Mouse (Mus musculus): Measurements from ENCODE around the gene Ccdc92b. TPM values are rescaled to one million over a fixed set of nuclear protein-coding genes. Genes with fewer than 3 reads are reported as not detected.

The Ccdc92b gene
- polyA plus RNA-seq, 1 experiment = 0.06 TPM

- Histone ChIP-seq H3K27me3 (ENCODE audit: control insufficient read depth, insufficient read depth, insufficient read length) (no peaks in the 10 kb centered on the region), H3K4me2 (ENCODE audit: low read depth) (no peak overlapping the region), H3K4me3 (no peak overlapping the region), H3K36me3 (ENCODE audit: control insufficient read depth, insufficient read depth) (peaks cover 54% of the 10 kb centered on the region), H3K79me2 (ENCODE audit: control insufficient read depth, insufficient read depth) (peaks cover 9% of the 10 kb centered on the region), H3ac (ENCODE audit: control insufficient read depth, insufficient read length) (no peak overlapping the region)
- TF ChIP-seq REST (IDR thresholded peaks at IDR 0.05; ENCODE audit: insufficient read depth, insufficient read length) (no peak), TCF3 (IDR thresholded peaks at IDR 0.05; ENCODE audit: insufficient read length, low read depth) (no peak), SRF (IDR thresholded peaks at IDR 0.05; ENCODE audit: control insufficient read depth, insufficient read length, low read depth) (no peak), E2F4 (IDR thresholded peaks at IDR 0.05; ENCODE audit: insufficient read depth) (no peak), POLR2AphosphoS2 (IDR thresholded peaks at IDR 0.05; ENCODE audit: insufficient read length, low read depth) (peak; percentile 24), POLR2A (IDR thresholded peaks at IDR 0.05; ENCODE audit: insufficient read length, low read depth) (no peak)
Observed at GRCm38 (mm10) chr11:74675156-74675555, 55.8 kb downstream of the Ccdc92b start.

Other genes starting within 250 kb of the Ccdc92b start
- gene Rap1gap2, start 8.7 kb upstream of the Ccdc92b start, polyA plus RNA-seq (2012; fragmentation: generic; extraction: Trizol) = 43.4 TPM
- gene Cluh, start 29.9 kb downstream of the Ccdc92b start, polyA plus RNA-seq (2012; fragmentation: generic; extraction: Trizol) = 62.3 TPM
- gene Pafah1b1, start 105.1 kb downstream of the Ccdc92b start, polyA plus RNA-seq (2012; fragmentation: generic; extraction: Trizol) = 32.6 TPM
- 10.9 TPM for gene Mettl16, start 151.2 kb downstream of the Ccdc92b start, polyA plus RNA-seq (2012; fragmentation: generic; extraction: Trizol)
- 12.7 TPM for gene Mnt, start 211.3 kb downstream of the Ccdc92b start, polyA plus RNA-seq (2012; fragmentation: generic; extraction: Trizol)